Mouse (Mus musculus) MEL (cell line): ENCODE measurements at regions not wholly inside any gene's neighbourhood (a gene's known extent, or its start where the extent isn't known, plus 50 kb on each side); places are given as distances from the start of the nearest gene placed in this dataset.

Source experiments
- DNase-seq: peaks from one replicate; pipeline ENCODE4 v3.0.0; 2011; ENCODE audit warnings: low read depth, low spot score
- H3K27ac ChIP-seq: 2 replicates; pipeline ENCODE4 v1.5.1; 2012; ENCODE audit warnings: low read depth, mild to moderate bottlenecking, control low read depth, low read length, moderate library complexity; ENCODE audit not compliant: control insufficient read depth
- H3K27me3 ChIP-seq, 2 experiments: fragments of 150-350 bp in 1 of 2; sonication (generic) in 1 of 2; 2 replicates each; pipeline ENCODE4 v1.6.1; 2012; ENCODE audit warnings: low read length in 2 of 2, mild to moderate bottlenecking in 2 of 2, improper control_type of control experiment in 1 of 2, moderate library complexity in 1 of 2; ENCODE audit not compliant: insufficient read depth in 2 of 2, control insufficient read depth in 1 of 2
- H3K36me3 ChIP-seq, 2 experiments: 2 replicates each; pipeline ENCODE4 v1.6.1; 2012 to 2014; ENCODE audit warnings: low read length in 2 of 2, improper control_type of control experiment in 1 of 2, inconsistent platforms in 1 of 2, mild to moderate bottlenecking in 1 of 2; ENCODE audit not compliant: insufficient read depth in 2 of 2, control insufficient read depth in 1 of 2
- H3K4me1 ChIP-seq, 2 experiments: fragments of 150-350 bp in 1 of 2; sonication (generic) in 1 of 2; 2 replicates each; pipeline ENCODE4 v1.6.1; 2012; ENCODE audit warnings: low read length in 2 of 2, improper control_type of control experiment in 1 of 2, mild to moderate bottlenecking in 1 of 2; ENCODE audit not compliant: insufficient read depth in 2 of 2, control insufficient read depth in 1 of 2
- H3K4me3 ChIP-seq, 2 experiments: fragments of 150-350 bp in 1 of 2; sonication (generic) in 1 of 2; 2 replicates each; pipeline ENCODE4 v1.5.1; 2012; ENCODE audit warnings: low read depth in 2 of 2, low read length in 2 of 2, mild to moderate bottlenecking in 2 of 2, moderate library complexity in 2 of 2, control low read depth in 1 of 2, improper control_type of control experiment in 1 of 2; ENCODE audit not compliant: control insufficient read depth in 1 of 2, insufficient read depth in 1 of 2
- H3K79me2 ChIP-seq: 2 replicates; pipeline ENCODE4 v1.6.1; 2012; ENCODE audit warnings: mild to moderate bottlenecking, low read length, moderate library complexity; ENCODE audit not compliant: control insufficient read depth, poor library complexity, insufficient read depth
- H3K9ac ChIP-seq: 2 replicates; pipeline ENCODE4 v1.6.1; 2012; ENCODE audit warnings: low read depth, mild to moderate bottlenecking, control low read depth, low read length, moderate library complexity; ENCODE audit not compliant: control insufficient read depth, poor library complexity, severe bottlenecking
- H3K9me3 ChIP-seq: fragments of 150-350 bp; sonication (generic); replicated peaks from 2 replicates; pipeline ENCODE4 v1.6.1; 2012; ENCODE audit warnings: mild to moderate bottlenecking, low read length, improper control_type of control experiment, moderate library complexity; ENCODE audit not compliant: insufficient read depth
- CHD2 ChIP-seq: IDR thresholded peaks from 2 replicates; pipeline ENCODE4 v1.6.1; 2011; ENCODE audit warnings: low read length, improper control_type of control experiment
- E2F4 ChIP-seq: IDR thresholded peaks from 2 replicates; pipeline ENCODE4 v1.6.1; 2011; ENCODE audit warnings: low read depth, low read length, improper control_type of control experiment, borderline replicate concordance
- ELF1 ChIP-seq: IDR thresholded peaks from 2 replicates; pipeline ENCODE4 v1.6.1; 2014; ENCODE audit warnings: low read depth, mild to moderate bottlenecking, inconsistent platforms, low read length, improper control_type of control experiment, moderate library complexity
- GABPA ChIP-seq: IDR thresholded peaks from 2 replicates; pipeline ENCODE4 v1.6.1; 2012; ENCODE audit warnings: low read depth, mild to moderate bottlenecking, inconsistent platforms, low read length, improper control_type of control experiment, moderate library complexity
- MEF2A ChIP-seq: IDR thresholded peaks from 2 replicates; pipeline ENCODE4 v1.6.1; 2014; ENCODE audit warnings: low read depth, mild to moderate bottlenecking, inconsistent platforms, low read length, improper control_type of control experiment; ENCODE audit not compliant: poor library complexity, insufficient replicate concordance, severe bottlenecking; ENCODE audit errors: extremely low read depth
- MXI1 ChIP-seq: IDR thresholded peaks from 2 replicates; pipeline ENCODE4 v1.6.1; 2011; ENCODE audit warnings: mild to moderate bottlenecking, low read depth, low read length, improper control_type of control experiment
- MYB ChIP-seq: IDR thresholded peaks from 2 replicates; pipeline ENCODE4 v1.6.1; 2011; ENCODE audit warnings: mild to moderate bottlenecking, low read depth, low read length, improper control_type of control experiment
- NELFE ChIP-seq: IDR thresholded peaks from 2 replicates; pipeline ENCODE4 v1.6.1; 2011; ENCODE audit warnings: low read depth, low read length, improper control_type of control experiment
- POLR2A ChIP-seq, 2 experiments: IDR thresholded peaks; 2 replicates each; pipeline ENCODE4 v1.6.1; 2011 to 2012; ENCODE audit warnings: low read length in 2 of 2, mild to moderate bottlenecking in 2 of 2, control low read depth in 1 of 2, improper control_type of control experiment in 1 of 2, low read depth in 1 of 2, moderate library complexity in 1 of 2; ENCODE audit not compliant: control insufficient read depth in 1 of 2, insufficient read depth in 1 of 2, poor library complexity in 1 of 2
- POLR2AphosphoS5 ChIP-seq: IDR thresholded peaks from 2 replicates; pipeline ENCODE4 v1.6.1; 2012; ENCODE audit warnings: low read depth, borderline replicate concordance, mild to moderate bottlenecking, inconsistent platforms, low read length, moderate library complexity, mixed read lengths
- RAD21 ChIP-seq: IDR thresholded peaks from 2 replicates; pipeline ENCODE4 v1.6.1; 2011; ENCODE audit warnings: mild to moderate bottlenecking, low read depth, low read length, improper control_type of control experiment
- SMC3 ChIP-seq: IDR thresholded peaks from 2 replicates; pipeline ENCODE4 v1.6.1; 2011; ENCODE audit warnings: low read depth, low read length, improper control_type of control experiment
- USF1 ChIP-seq: IDR thresholded peaks from 2 replicates; pipeline ENCODE4 v1.6.1; 2014; ENCODE audit warnings: low read depth, mild to moderate bottlenecking, inconsistent platforms, low read length, improper control_type of control experiment, moderate library complexity
- USF2 ChIP-seq, 2 experiments: IDR thresholded peaks; 2 replicates each; pipeline ENCODE4 v1.6.1; 2011 to 2012; ENCODE audit warnings: improper control_type of control experiment in 2 of 2, low read length in 2 of 2, borderline replicate concordance in 1 of 2, inconsistent platforms in 1 of 2, low read depth in 1 of 2, mild to moderate bottlenecking in 1 of 2; ENCODE audit not compliant: insufficient read depth in 1 of 2

GRCm38 (mm10) chr4:56597931-56598330 lies 141.9 kb upstream of the Gm26657 start:
- no peaks in the 10 kb centered on the region for H3K4me1 ChIP-seq
- no peak overlapping the region for H3K9ac ChIP-seq
- H3K27ac ChIP-seq: no peak overlapping the region
- H3K27me3 ChIP-seq: no peaks in the 10 kb centered on the region
- no peaks in the 10 kb centered on the region for H3K9me3 ChIP-seq
- no peaks in the 10 kb centered on the region for H3K36me3 ChIP-seq
- no peaks in the 10 kb centered on the region for H3K79me2 ChIP-seq
- DNase-seq: no peak
- no peak overlapping the region for H3K4me3 ChIP-seq
- TF ChIP-seq SMC3: no peak
- no peak for TF ChIP-seq ELF1
- no peak for TF ChIP-seq MYB
- no peak for TF ChIP-seq MXI1
- TF ChIP-seq USF2 (IDR thresholded peaks at IDR 0.05; ENCODE audit: borderline replicate concordance in 1 of 2, insufficient read depth in 1 of 2, low read depth in 1 of 2, low read length in 2 of 2): no peak
- no peak for TF ChIP-seq GABPA
- TF ChIP-seq RAD21: no peak
- TF ChIP-seq USF1: no peak
- no peak for TF ChIP-seq CHD2
- TF ChIP-seq POLR2AphosphoS5: no peak
- no peak for TF ChIP-seq POLR2A (IDR thresholded peaks at IDR 0.05; ENCODE audit: control insufficient read depth in 1 of 2, insufficient read depth in 1 of 2, low read depth in 1 of 2, low read length in 2 of 2, poor library complexity in 1 of 2)
- TF ChIP-seq E2F4: no peak

DNA sequence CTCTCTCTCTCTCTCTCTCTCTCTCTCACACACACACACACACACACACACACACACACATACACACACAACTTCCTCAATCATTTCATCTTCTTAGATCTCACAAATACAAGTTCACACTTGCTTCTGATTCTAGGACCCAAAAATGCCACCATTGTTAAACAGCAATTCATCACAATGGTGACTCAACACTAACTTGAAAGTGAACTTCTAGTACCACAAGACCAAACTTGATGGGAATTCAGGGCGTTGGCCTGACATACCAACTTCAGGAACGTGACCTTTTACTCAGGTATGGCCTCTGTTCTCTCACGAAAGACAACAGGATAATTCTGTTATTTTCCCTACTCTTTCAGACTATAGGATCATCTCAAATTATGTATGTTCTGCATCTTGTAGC lies 157.5 kb upstream of the Gm26657 start:
- DNase-seq: no peak
- no peaks in the 10 kb centered on the region for H3K4me1 ChIP-seq
- H3K79me2 ChIP-seq: no peaks in the 10 kb centered on the region
- H3K36me3 ChIP-seq: no peaks in the 10 kb centered on the region
- TF ChIP-seq MEF2A (no peak), ELF1 (no peak), NELFE (no peak), USF1 (no peak), MYB (no peak)
- TF ChIP-seq, all 39 proteins: peak for 0
- Histone ChIP-seq H3K9ac (no peak overlapping the region), H3K9me3 (no peaks in the 10 kb centered on the region), H3K4me3 (no peak overlapping the region), H3K27ac (no peak overlapping the region), H3K27me3 (no peaks in the 10 kb centered on the region)
